Mouse (Mus musculus) neutrophil, adult 65 days (primary cell): ENCODE data around the gene Diras1. TPM values are rescaled to one million over a fixed set of nuclear protein-coding genes. Genes with fewer than 3 reads are reported as not detected.

Experiments used
- total RNA-seq: library from RNA; stranded (reverse); gene quantifications from 2 replicates; pipeline ENCODE4 v1.2.4, GENCODE M21; 2023

Diras1 gene
- not detected in 2 replicates for total RNA-seq

DNA sequence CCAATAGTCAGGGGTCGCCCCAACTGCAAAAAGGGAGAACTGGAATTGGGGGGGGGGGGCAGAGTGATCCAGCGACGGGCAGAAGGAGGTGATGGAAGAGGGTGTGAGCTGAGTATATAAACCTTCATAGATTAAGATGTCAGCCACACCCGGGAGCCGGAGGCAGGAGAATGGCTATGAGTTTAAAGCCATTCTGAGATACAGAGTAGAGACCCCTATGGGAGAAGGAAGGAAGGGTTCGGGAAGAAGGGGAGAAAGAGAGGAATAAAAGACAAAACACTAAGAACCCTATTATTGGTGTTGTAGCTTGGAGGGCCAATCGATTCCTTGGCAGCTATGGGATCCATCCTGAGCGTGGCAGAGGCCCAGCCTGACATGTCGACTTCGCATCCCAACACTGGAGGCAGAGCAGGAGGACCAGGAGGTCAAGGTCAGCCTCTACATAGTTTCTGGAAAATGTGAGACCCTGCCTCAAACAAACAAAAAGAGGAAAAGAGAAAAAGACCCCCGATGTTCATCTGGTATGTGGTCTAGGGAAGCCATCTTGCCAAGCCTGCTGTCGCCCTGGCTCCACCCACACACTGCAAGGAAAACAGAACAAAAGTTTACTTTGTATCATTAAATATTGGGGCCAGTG, at the start of gene Diras1:
Gene Diras1 (minus strand): TSS at position 24 of the 637 bp plus-strand sequence.

DNA sequence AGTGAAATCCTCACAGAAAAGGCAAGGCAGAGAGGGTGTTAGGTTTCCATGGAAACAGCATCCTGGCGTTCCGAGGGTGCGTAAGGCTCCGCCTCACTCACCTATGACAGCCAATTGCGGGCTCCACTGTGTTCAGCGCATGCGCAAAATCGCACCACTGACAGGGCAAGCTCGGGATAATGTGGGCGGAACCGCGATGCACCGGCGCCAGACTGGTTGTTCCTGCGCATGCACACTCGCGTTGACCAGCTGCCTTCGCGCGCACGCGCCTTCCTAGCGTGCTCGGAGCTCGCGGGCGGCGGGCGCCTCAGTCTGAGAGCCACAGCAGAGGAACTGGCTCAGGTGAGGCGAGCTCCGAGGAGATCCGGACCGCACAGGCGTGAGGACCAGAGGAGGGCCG, 44.4 kb upstream of the Diras1 start, which contains the start of gene Thop1:
Gene Thop1 (plus strand): TSS at position 200 of the 400 bp plus-strand sequence.

DNA sequence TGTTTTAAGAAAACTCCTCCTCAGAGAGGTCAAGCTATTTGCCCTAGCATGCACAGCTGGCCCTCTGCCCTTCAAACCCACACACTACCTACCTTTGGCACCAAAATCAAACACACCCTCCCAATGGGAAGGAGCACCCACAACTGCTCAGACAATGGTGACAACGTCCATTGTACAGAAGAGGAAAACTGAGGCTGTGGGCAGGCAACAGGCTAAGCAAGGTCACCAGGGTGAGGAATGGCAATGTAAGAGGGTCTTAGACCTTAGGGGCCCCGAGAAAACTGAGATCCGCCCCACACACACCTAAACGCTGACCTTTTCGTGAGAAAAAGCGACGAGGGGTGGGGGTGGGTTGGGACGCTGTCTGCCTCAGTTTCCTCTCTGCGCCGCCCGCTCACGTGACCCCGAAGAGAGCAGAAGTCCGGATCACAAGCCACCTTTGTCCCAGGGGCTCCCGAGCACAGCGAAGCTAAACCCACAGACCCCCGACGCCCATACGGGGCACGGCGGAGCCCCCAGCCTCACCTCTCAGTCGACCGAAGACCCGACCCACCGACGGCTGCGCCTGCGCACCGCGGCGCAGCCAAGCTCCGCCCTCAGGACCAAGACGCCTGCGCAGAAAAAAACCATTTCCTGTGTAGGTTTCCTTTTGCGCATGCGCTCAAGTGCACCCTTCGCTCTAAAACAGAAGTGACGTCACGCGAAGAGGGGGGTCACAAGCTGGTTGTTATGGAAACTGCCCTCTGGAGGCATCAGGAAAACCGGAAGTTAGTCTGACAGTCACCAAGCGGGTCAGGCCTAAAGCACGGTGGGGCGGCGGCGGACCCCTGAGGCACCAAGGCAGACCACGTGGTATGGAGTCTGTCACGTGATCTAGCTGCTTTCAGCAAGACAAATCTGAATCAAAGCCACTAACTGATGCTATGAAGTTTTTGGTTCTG, 34.4 kb upstream of the Diras1 start, which contains the start of gene Sgta:
Gene Sgta (minus strand): TSS at position 579 of the 941 bp plus-strand sequence.

DNA sequence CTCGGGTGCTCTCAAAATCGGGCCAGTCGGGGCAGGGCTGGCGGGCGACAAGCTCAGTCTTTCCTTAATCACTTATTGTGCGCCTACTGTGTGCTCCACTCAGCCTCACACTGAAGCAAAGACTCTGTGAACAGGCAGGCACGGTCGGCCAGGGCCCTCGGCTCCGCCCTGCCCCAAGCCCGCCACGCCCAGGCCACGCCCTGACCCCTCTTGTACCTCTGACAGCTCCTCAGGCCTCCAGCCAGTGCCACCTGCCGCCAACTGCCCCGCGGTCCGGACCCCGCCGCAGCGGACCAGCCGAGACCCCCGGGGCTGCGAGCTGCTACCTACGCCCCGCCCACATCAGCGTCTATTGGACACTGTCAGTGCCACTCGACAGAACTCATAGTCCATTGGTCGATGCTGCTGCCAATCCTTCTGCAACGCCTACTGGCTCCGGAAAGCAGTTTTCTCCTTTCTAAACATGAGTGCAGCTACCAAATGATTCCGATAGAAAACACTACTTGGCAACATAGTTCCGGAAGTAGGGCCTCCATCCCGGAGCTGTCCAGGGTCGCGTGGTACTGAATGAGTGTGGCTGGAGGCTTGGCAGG, 11.6 kb upstream of the Diras1 start, which contains the start of gene Slc39a3:
Gene Slc39a3 (minus strand): TSS at position 439 of the 593 bp plus-strand sequence.

DNA sequence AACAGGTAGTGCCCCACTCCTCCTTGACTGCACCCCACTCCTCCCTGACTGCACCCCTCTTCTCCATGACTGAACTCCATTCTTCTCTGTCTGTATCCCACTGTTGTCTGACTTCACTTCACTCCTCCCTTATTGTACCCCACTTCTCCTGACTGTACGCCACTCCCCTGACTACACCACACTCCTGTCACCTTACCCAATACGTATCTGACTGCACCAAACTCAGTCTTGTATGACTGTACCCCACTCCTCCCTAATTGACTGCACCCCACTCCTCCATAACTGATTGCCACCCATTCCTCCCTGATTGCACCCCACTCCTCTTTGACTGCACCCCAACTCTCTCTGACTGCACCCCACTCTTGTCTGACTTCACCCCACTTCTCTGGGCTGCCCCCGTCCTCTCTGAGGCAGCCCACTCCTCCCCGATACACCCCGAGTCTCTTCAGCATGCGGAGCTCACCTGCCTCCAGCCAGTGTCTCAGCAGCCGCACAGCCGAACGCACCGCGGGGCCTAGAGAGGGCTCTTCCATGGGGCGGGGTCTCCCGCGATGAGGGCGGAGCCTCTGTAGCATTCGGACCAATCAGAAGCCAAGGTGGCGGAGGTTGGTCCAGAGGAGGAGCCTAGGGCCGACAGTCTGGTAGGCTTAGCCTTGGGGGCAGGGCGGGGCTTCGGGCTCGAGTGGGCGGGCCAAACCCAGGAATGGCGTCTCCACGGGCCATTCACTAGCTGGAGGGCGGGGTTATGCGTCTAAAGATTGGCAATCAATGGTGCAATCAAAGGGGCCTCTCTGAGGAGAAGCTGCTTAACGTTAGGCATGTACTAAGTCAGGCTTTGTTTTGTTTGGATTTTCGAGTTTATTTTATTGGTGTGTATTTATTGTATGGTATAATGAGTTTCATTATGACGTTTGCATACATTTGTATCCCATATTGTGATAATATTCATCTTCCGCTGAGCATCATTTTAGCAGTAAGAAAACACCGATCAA, 10.8 kb downstream of the Diras1 start, which contains the start of gene Gng7:
Gene Gng7 (minus strand): TSS at position 553 of the 992 bp plus-strand sequence.

Other genes with a start within 250 kb of the Diras1 start
- gene Sf3a2, start 227.5 kb downstream of the Diras1 start, total RNA-seq = 39.7 and 47.3 TPM in 2 replicates
- gene Plekhj1, start 227.0 kb downstream of the Diras1 start, total RNA-seq = 62.9 and 84.6 TPM in 2 replicates
- 0.77 and 1.2 TPM in 2 replicates for gene Amh, start 220.4 kb downstream of the Diras1 start, total RNA-seq
- not detected in 2 replicates for gene Jsrp1, start 212.2 kb downstream of the Diras1 start, total RNA-seq
- gene Oaz1, start 199.0 kb downstream of the Diras1 start, total RNA-seq = 506 and 673 TPM in 2 replicates
- gene Lingo3, start 181.6 kb downstream of the Diras1 start, total RNA-seq = not detected in 2 replicates
- 10.1 and 19.3 TPM in 2 replicates for gene Lsm7, start 170.5 kb downstream of the Diras1 start, total RNA-seq
- gene Sppl2b, start 170.4 kb downstream of the Diras1 start, total RNA-seq = 14.0 and 15.8 TPM in 2 replicates
- not detected in 2 replicates for gene Tmprss9, start 153.8 kb downstream of the Diras1 start, total RNA-seq
- 35.2 and 38.8 TPM in 2 replicates for gene Timm13, start 124.7 kb downstream of the Diras1 start, total RNA-seq
- 17.8 and 24.7 TPM in 2 replicates for gene Lmnb2, start 107.4 kb downstream of the Diras1 start, total RNA-seq
- 50.6 and 86.7 TPM in 2 replicates for gene Gadd45b, start 95.6 kb downstream of the Diras1 start, total RNA-seq
- gene Gng7, start 10.7 kb downstream of the Diras1 start, total RNA-seq = 0.23 and 0.92 TPM in 2 replicates
- gene Slc39a3, start 11.8 kb upstream of the Diras1 start, total RNA-seq = 11.5 and 13.1 TPM in 2 replicates
- 47.2 and 56.7 TPM in 2 replicates for gene Sgta, start 34.5 kb upstream of the Diras1 start, total RNA-seq
- gene Thop1, start 44.4 kb upstream of the Diras1 start, total RNA-seq = 4.0 TPM in 2 replicates
- gene Creb3l3, start 73.2 kb upstream of the Diras1 start, total RNA-seq = 0.25 and 0.34 TPM in 2 replicates
- gene Map2k2, start 80.3 kb upstream of the Diras1 start, total RNA-seq = 72.4 and 96.2 TPM in 2 replicates
- gene Zbtb7a, start 109.6 kb upstream of the Diras1 start, total RNA-seq = 58.8 and 72.8 TPM in 2 replicates
- gene Pias4, start 142.3 kb upstream of the Diras1 start, total RNA-seq = 27.7 and 33.9 TPM in 2 replicates
- 599 and 665 TPM in 2 replicates for gene Eef2, start 151.0 kb upstream of the Diras1 start, total RNA-seq
- 22.3 and 31.6 TPM in 2 replicates for gene Dapk3, start 157.3 kb upstream of the Diras1 start, total RNA-seq
- not detected in 2 replicates for gene 4930442H23Rik, start 158.2 kb upstream of the Diras1 start, total RNA-seq
- gene Nmrk2, start 176.4 kb upstream of the Diras1 start, total RNA-seq = not detected in 2 replicates
- gene Atcay, start 205.2 kb upstream of the Diras1 start, total RNA-seq = not detected in 2 replicates
- gene Zfr2, start 207.5 kb upstream of the Diras1 start, total RNA-seq = 0.14 and 0.54 TPM in 2 replicates
- 5.3 and 8.3 TPM in 2 replicates for gene Matk, start 227.3 kb upstream of the Diras1 start, total RNA-seq
- 20.7 and 28.0 TPM in 2 replicates for gene Mrpl54, start 241.3 kb upstream of the Diras1 start, total RNA-seq
- 21.8 and 26.0 TPM in 2 replicates for gene Apba3, start 241.3 kb upstream of the Diras1 start, total RNA-seq